Comparison of ENCODE assay signal across 8 mouse cellular contexts in the genomic region with DNA sequence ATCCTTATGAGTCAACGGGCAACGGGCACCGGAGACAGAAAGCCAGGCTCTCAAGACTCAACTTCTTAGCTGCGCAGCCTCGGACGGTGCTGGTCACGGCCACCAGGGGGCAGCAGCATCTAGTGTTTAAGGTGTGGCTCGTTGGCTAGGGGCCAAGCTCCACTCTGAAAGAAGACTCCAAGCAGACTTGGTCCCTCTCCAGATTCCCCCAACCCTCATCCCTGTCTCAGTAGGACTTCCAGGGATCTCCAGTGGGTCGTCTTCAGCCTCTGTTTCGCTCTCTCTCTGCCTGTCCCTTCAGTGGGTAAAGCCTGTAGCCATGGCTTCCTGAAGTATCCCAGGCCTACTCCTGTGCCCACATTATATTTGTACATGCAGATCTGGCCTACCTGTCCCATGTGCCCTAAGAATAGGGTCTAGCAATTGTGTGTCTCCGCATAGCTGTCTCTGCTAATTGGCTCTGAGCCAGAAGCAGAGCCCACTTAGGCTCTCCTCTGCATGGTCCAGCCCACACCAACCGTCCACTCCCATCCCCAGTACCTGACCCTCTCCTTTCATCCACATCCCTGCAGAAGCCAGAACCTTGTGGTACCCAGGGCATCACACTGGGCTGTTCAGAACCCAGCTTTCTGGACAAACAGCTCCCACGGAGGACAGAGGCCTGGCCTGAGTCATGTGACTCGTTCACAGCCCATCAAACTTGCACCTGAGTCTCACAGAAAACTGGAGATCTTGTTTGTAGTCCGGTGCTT. TPM values are rescaled to one million over a fixed set of nuclear protein-coding genes. Genes with fewer than 3 reads are reported as not detected.
DNase-seq lines count a peak whose midpoint lies in the region; ATAC-seq and TF ChIP-seq lines count a peak whose summit lies in the region.

No protein-coding gene starts in this region.

- intact Hi-C loops in heart, adult 2 months (cut with DNase I), result loop anchor here (1.0 to 5.0 kb wide), 2 partner anchors 187 to 254 kb away; no protein-coding TSS in a partner anchor

- no peaks in the 10 kb centered on the region for H3K79me2 ChIP-seq in heart, adult 2 months (replicated peaks; ENCODE audit: control insufficient read depth, insufficient read depth, low read length)

- DNase-seq in 3134 (ENCODE audit: extremely low read depth, insufficient read length, low spot score), result peak; percentile 84
- DNase-seq in adrenal gland, postnatal 10 days, result peak; percentile 94
- peak; percentile 86 for DNase-seq in embryo, embryonic 9.5 days (ENCODE audit: extremely low spot score)
- DNase-seq in heart, adult 2 months, result peak; percentile 82 to 91
- DNase-seq in kidney, adult 2 months, result peak; percentile 91
- peak; percentile 53 to 83 for DNase-seq in spleen, adult 2 months (ENCODE audit: low read depth in 1 of 2, low spot score in 2 of 2)

- H3K4me1 ChIP-seq in heart, adult 2 months (ENCODE audit: control insufficient read depth, insufficient read depth, low read length), result peaks cover 2% of the 10 kb centered on the region
- H3K4me1 ChIP-seq in kidney, adult 2 months (ENCODE audit: control insufficient read depth, insufficient read depth, low read length), result 0 out of 2 replicates have a peak, but pooled peaks cover 2% of the 10 kb centered on the region
- peaks cover 11% of the 10 kb centered on the region for H3K4me1 ChIP-seq in limb, embryonic 13.5 days
- H3K4me1 ChIP-seq in midbrain, embryonic 16.5 days (ENCODE audit: control insufficient read depth, insufficient read depth, low read length), result peaks cover 17% of the 10 kb centered on the region
- no peaks in the 10 kb centered on the region for H3K4me1 ChIP-seq in spleen, adult 2 months (ENCODE audit: control insufficient read depth, insufficient read depth, insufficient read length)

- no peak overlapping the region for H3K27ac ChIP-seq in heart, adult 2 months
- no peak overlapping the region for H3K27ac ChIP-seq in kidney, adult 2 months (ENCODE audit: insufficient read depth, low read depth, low read length)
- H3K27ac ChIP-seq in limb, embryonic 13.5 days, result no peak overlapping the region
- H3K27ac ChIP-seq in midbrain, embryonic 16.5 days (ENCODE audit: low read length), result no peak overlapping the region
- no peak overlapping the region for H3K27ac ChIP-seq in spleen, adult 2 months (ENCODE audit: insufficient read depth, low read length)

- TF ChIP-seq CTCF in heart, adult 2 months (IDR thresholded peaks at IDR 0.05), result peak; percentile 97
- TF ChIP-seq CTCF in kidney, adult 2 months (conservative IDR thresholded peaks at IDR 0.05; ENCODE audit: insufficient read depth, insufficient read length, low read depth, low read length), result peak; percentile 95
- TF ChIP-seq CTCF in spleen, adult 2 months (IDR thresholded peaks at IDR 0.05; ENCODE audit: extremely low read depth, insufficient read depth, insufficient read length, insufficient replicate concordance), result peak; percentile 97

- no peak overlapping the region for H3K4me2 ChIP-seq in limb, embryonic 13.5 days (replicated peaks)
- no peak overlapping the region for H3K4me2 ChIP-seq in midbrain, embryonic 16.5 days (ENCODE audit: low read length)

- H3K4me3 ChIP-seq in heart, adult 2 months, result no peak overlapping the region
- no peak overlapping the region for H3K4me3 ChIP-seq in kidney, adult 2 months (ENCODE audit: insufficient read depth, low read depth, low read length)
- H3K4me3 ChIP-seq in limb, embryonic 13.5 days, result no peak overlapping the region
- no peak overlapping the region for H3K4me3 ChIP-seq in midbrain, embryonic 16.5 days (ENCODE audit: low read depth, low read length)
- H3K4me3 ChIP-seq in spleen, adult 2 months (ENCODE audit: extremely low read depth, insufficient read depth, insufficient read length), result no peak overlapping the region

- 34% methylated on average over 15 of the region's 15 CpGs for WGBS in heart, adult 2 months
- 32% methylated on average over 15 of the region's 15 CpGs for WGBS in kidney, adult 2 months
- WGBS in limb, embryonic 13.5 days, result 35% methylated on average over 15 of the region's 15 CpGs
- whole genome bisulfite sequencing in midbrain, embryonic 16.5 days, result 37% methylated on average over 15 of the region's 15 CpGs
- WGBS in spleen, adult 2 months, result 43% methylated on average over 15 of the region's 15 CpGs

- TF ChIP-seq POLR2A in heart, adult 2 months (IDR thresholded peaks at IDR 0.05; ENCODE audit: insufficient read depth, low read depth, low read length), result no peak
- no peak for TF ChIP-seq POLR2A in kidney, adult 2 months (IDR thresholded peaks at IDR 0.05; ENCODE audit: low read depth, low read length)
- no peak for TF ChIP-seq POLR2A in spleen, adult 2 months (IDR thresholded peaks at IDR 0.05; ENCODE audit: low read depth, low read length)

- ATAC-seq in limb, embryonic 13.5 days (ENCODE audit: low FRiP score, low read depth), result peak; percentile 49
- ATAC-seq in midbrain, embryonic 16.5 days, result peak; percentile 9

- H3K9me3 ChIP-seq in limb, embryonic 13.5 days, result no peaks in the 10 kb centered on the region
- no peaks in the 10 kb centered on the region for H3K9me3 ChIP-seq in midbrain, embryonic 16.5 days (replicated peaks; ENCODE audit: control insufficient read depth, low read length, poor library complexity, severe bottlenecking)

- H3K9ac ChIP-seq in heart, adult 2 months (ENCODE audit: low read depth, low read length), result no peak overlapping the region
- no peak overlapping the region for H3K9ac ChIP-seq in limb, embryonic 13.5 days
- no peak overlapping the region for H3K9ac ChIP-seq in midbrain, embryonic 16.5 days (ENCODE audit: low read depth, low read length)

- no peaks in the 10 kb centered on the region for H3K27me3 ChIP-seq in heart, adult 2 months (ENCODE audit: control insufficient read depth, insufficient read depth, low read length)
- no peaks in the 10 kb centered on the region for H3K27me3 ChIP-seq in kidney, adult 2 months (replicated peaks; ENCODE audit: control insufficient read depth, insufficient read depth, low read length)
- no peaks in the 10 kb centered on the region for H3K27me3 ChIP-seq in limb, embryonic 13.5 days
- H3K27me3 ChIP-seq in midbrain, embryonic 16.5 days (ENCODE audit: control insufficient read depth, insufficient read depth, low read depth, low read length), result no peaks in the 10 kb centered on the region
- H3K27me3 ChIP-seq in spleen, adult 2 months (ENCODE audit: control insufficient read depth, insufficient read depth, low read length), result no peaks in the 10 kb centered on the region

- H3K36me3 ChIP-seq in heart, adult 2 months (ENCODE audit: control insufficient read depth, insufficient read depth, low read length), result no peaks in the 10 kb centered on the region
- H3K36me3 ChIP-seq in kidney, adult 2 months (ENCODE audit: control insufficient read depth, insufficient read depth, low read length), result no peaks in the 10 kb centered on the region
- peaks cover 24% of the 10 kb centered on the region for H3K36me3 ChIP-seq in limb, embryonic 13.5 days
- H3K36me3 ChIP-seq in midbrain, embryonic 16.5 days (ENCODE audit: control insufficient read depth, insufficient read depth, low read length), result peaks cover 7% of the 10 kb centered on the region
- H3K36me3 ChIP-seq in spleen, adult 2 months (ENCODE audit: control insufficient read depth, insufficient read depth, low read length), result peaks cover 5% of the 10 kb centered on the region; the same call in 1 of the 2 replicates

- TF ChIP-seq EP300 in heart, adult 2 months (IDR thresholded peaks at IDR 0.05; ENCODE audit: insufficient read depth, low read depth, low read length), result peak; percentile 67; the same call in 1 of the 2 replicates

RNA-seq across cellular contexts. Expression of gene Odc1, which starts 9.8 kb away (rescaled TPM):
- total RNA-seq in adrenal gland, postnatal 10 days (2021), result 100 to 1,000 TPM; 149 to 195 TPM
- 10 to 100 TPM; 72.2 to 74.4 TPM for total RNA-seq in heart, adult 2 months (2021)
- 52.7 and 76.5 TPM in 2 replicates for polyA plus RNA-seq in heart, adult 2 months (2012; rRNA removed)
- 373 and 427 TPM in 2 replicates for polyA plus RNA-seq in kidney, adult 2 months (2012; rRNA removed)
- 185 and 191 TPM in 2 replicates for polyA plus RNA-seq in limb, embryonic 13.5 days (2015; fragmentation: Nextera tagmentation; extraction: Ambion mirVana)
- 113 and 132 TPM in 2 replicates for polyA plus RNA-seq in midbrain, embryonic 16.5 days (2015; fragmentation: Nextera tagmentation; extraction: Ambion mirVana)
- 80.9 and 90.6 TPM in 2 replicates for polyA plus RNA-seq in spleen, adult 2 months (2012; rRNA removed)
